Mouse (Mus musculus) intestine, postnatal 0 days (tissue): ENCODE results near the gene Spata33. TPM values are rescaled to one million over a fixed set of nuclear protein-coding genes. Genes with fewer than 3 reads are reported as not detected.
"Not testable (repeated sequence)": the region's sequence is repeated elsewhere in the genome, so short reads cannot be mapped to it uniquely, and the experiment has no call there.

Source experiments
- ATAC-seq: fragments of 200-750 bp; cut with Nextera tagmentation; 2 replicates; pipeline ENCODE4 v1.8.0; 2017; ENCODE audit warnings: mild to moderate bottlenecking, moderate TSS enrichment, moderate library complexity
- H3K27ac ChIP-seq: fragments of 300-500 bp; sonication (generic); 2 replicates; pipeline ENCODE4 v1.5.1; 2014; ENCODE audit warnings: mild to moderate bottlenecking, low read depth, low read length, moderate library complexity
- H3K27me3 ChIP-seq: fragments of 300-500 bp; sonication (generic); replicated peaks from 2 replicates; pipeline ENCODE4 v1.6.1; 2014; ENCODE audit warnings: low read length, mixed read lengths; ENCODE audit not compliant: control insufficient read depth, insufficient read depth
- H3K36me3 ChIP-seq: fragments of 300-500 bp; sonication (generic); 2 replicates; pipeline ENCODE4 v1.6.1; 2014; ENCODE audit warnings: mild to moderate bottlenecking, moderate library complexity; ENCODE audit not compliant: control insufficient read depth, insufficient read depth
- H3K4me1 ChIP-seq: fragments of 300-500 bp; sonication (generic); replicated peaks from 2 replicates; pipeline ENCODE4 v1.6.1; 2014; ENCODE audit warnings: antibody characterized with exemption, low read length, mixed read lengths; ENCODE audit not compliant: control insufficient read depth, insufficient read depth
- H3K4me2 ChIP-seq: fragments of 300-500 bp; sonication (generic); replicated peaks from 2 replicates; pipeline ENCODE4 v1.6.1; 2014; ENCODE audit warnings: low read depth, mild to moderate bottlenecking, moderate library complexity
- H3K4me3 ChIP-seq: fragments of 300-500 bp; sonication (generic); 2 replicates; pipeline ENCODE4 v1.5.1; 2014; ENCODE audit warnings: low read depth, low read length
- H3K9ac ChIP-seq: fragments of 300-500 bp; sonication (generic); 2 replicates; pipeline ENCODE4 v1.6.1; 2014; ENCODE audit warnings: mild to moderate bottlenecking, low read depth, low read length
- H3K9me3 ChIP-seq: fragments of 300-500 bp; sonication (generic); 2 replicates; pipeline ENCODE4 v1.6.1; 2016; ENCODE audit warnings: mixed run types; ENCODE audit not compliant: control insufficient read depth
- CTCF ChIP-seq: sonication (generic); IDR thresholded peaks from 2 replicates; pipeline ENCODE4 v1.5.1; 2016; ENCODE audit warnings: low read depth, mild to moderate bottlenecking, control low read depth, antibody characterized with exemption, moderate library complexity
- WGBS: fragments of 180-500 bp; shearing (Covaris S2); extraction: QIAGEN DNeasy Blood & Tissue Kit; methylation state at CpG from one replicate; pipeline ENCODE4 v1.1.7; 2014; 5-methylcytosine and 5-hydroxymethylcytosine counted together
- polyA plus RNA-seq: library from polyadenylated mRNA; unstranded; fragments of >200 nt; fragmentation: Nextera tagmentation; extraction: Ambion mirVana; gene quantifications from 2 replicates; pipeline ENCODE4 v1.2.1, GENCODE M21; 2015

Spata33 gene
- polyA plus RNA-seq, 1 experiment from 2014 or later, result 1.2 TPM

GRCm38 (mm10) chr8:123255170-123255569 lies 42.5 kb downstream of the Spata33 start:
- Histone ChIP-seq H3K27ac (no peak overlapping the region), H3K9me3 (no peaks in the 10 kb centered on the region), H3K4me1 (0 out of 2 replicates have a peak, but pooled peaks cover 2% of the 10 kb centered on the region), H3K4me3 (peak overlapping the region; percentile 71), H3K27me3 (no peaks in the 10 kb centered on the region), H3K4me2 (peak overlapping the region; percentile 96), H3K36me3 (peaks cover 44% of the 10 kb centered on the region), H3K9ac (peak overlapping the region; percentile 91; the same call in 1 of the 2 replicates)
- peak; percentile 55 for TF ChIP-seq CTCF
- ATAC-seq, result no peak
- WGBS, result 64% methylated on average over 6 of the region's 6 CpGs

- 94% methylated on average over 3 of the region's 3 CpGs for WGBS
- Histone ChIP-seq H3K27ac (no peak overlapping the region), H3K9ac (no peak overlapping the region), H3K4me3 (no peak overlapping the region), H3K36me3 (peaks cover 45% of the 10 kb centered on the region), H3K4me2 (no peak overlapping the region), H3K9me3 (no peaks in the 10 kb centered on the region), H3K27me3 (no peaks in the 10 kb centered on the region), H3K4me1 (0 out of 2 replicates have a peak, but pooled peaks cover 2% of the 10 kb centered on the region)
- no peak for TF ChIP-seq CTCF
- ATAC-seq, result no peak
Measured at GRCm38 (mm10) chr8:123257114-123257513, 44.5 kb downstream of the Spata33 start.

GRCm38 (mm10) chr8:123257593-123257992 lies 45.0 kb downstream of the Spata33 start:
- H3K27me3 ChIP-seq, H3K4me1 ChIP-seq, H3K4me3 ChIP-seq, H3K4me2 ChIP-seq, H3K9ac ChIP-seq, H3K9me3 ChIP-seq, ATAC-seq, H3K27ac ChIP-seq: not testable (repeated sequence)
- WGBS, result 90% methylated on average over 8 of the region's 8 CpGs
- H3K36me3 ChIP-seq, result peaks cover 48% of the 10 kb centered on the region

GRCm38 (mm10) chr8:123267926-123268656 lies 55.5 kb downstream of the Spata33 start:
- Histone ChIP-seq H3K27me3 (no peaks in the 10 kb centered on the region), H3K9ac (no peak overlapping the region), H3K27ac (no peak overlapping the region), H3K36me3 (peaks cover 61% of the 10 kb centered on the region), H3K4me1 (no peaks in the 10 kb centered on the region; the same call in 1 of the 2 replicates), H3K9me3 (no peaks in the 10 kb centered on the region), H3K4me2 (no peak overlapping the region), H3K4me3 (no peak overlapping the region)
- WGBS, result 68% methylated on average over 14 of the region's 14 CpGs
- TF ChIP-seq CTCF, result no peak
- 0 out of 2 replicates have a peak, but pooled peaks have one; percentile 37 for ATAC-seq

GRCm38 (mm10) chr8:123271147-123271546 lies 58.5 kb downstream of the Spata33 start:
- no peaks in the 10 kb centered on the region; the same call in 1 of the 2 replicates for H3K4me1 ChIP-seq
- 75% methylated on average over 10 of the region's 10 CpGs for WGBS
- no peak for ATAC-seq
- no peaks in the 10 kb centered on the region for H3K9me3 ChIP-seq
- no peaks in the 10 kb centered on the region for H3K27me3 ChIP-seq
- H3K4me3 ChIP-seq, result no peak overlapping the region
- H3K4me2 ChIP-seq, result no peak overlapping the region
- H3K36me3 ChIP-seq, result peaks cover 44% of the 10 kb centered on the region
- no peak overlapping the region for H3K27ac ChIP-seq
- H3K9ac ChIP-seq, result no peak overlapping the region
- no peak for TF ChIP-seq CTCF

Other genes with a start within 250 kb of the Spata33 start
- gene Ankrd11, start 170.6 kb upstream of the Spata33 start, polyA plus RNA-seq, result 41.2 and 47.9 TPM in 2 replicates
- 44.7 and 46.1 TPM in 2 replicates for gene Spg7, start 149.9 kb upstream of the Spata33 start, polyA plus RNA-seq
- 948 and 1,014 TPM in 2 replicates for gene Rpl13, start 110.5 kb upstream of the Spata33 start, polyA plus RNA-seq
- gene Cpne7, start 95.5 kb upstream of the Spata33 start, polyA plus RNA-seq, result 0.46 and 0.67 TPM in 2 replicates
- gene Sult5a1, start 54.5 kb upstream of the Spata33 start, polyA plus RNA-seq, result 3.4 and 3.5 TPM in 2 replicates
- gene Dpep1, start 26.6 kb upstream of the Spata33 start, polyA plus RNA-seq, result 30.8 and 32.7 TPM in 2 replicates
- gene Chmp1a, start 69 bp upstream of the Spata33 start, polyA plus RNA-seq, result 203 TPM in 2 replicates
- gene Cdk10, start 12.0 kb downstream of the Spata33 start, polyA plus RNA-seq, result 11.8 and 14.0 TPM in 2 replicates
- 5.0 TPM in 2 replicates for gene Spata2l, start 23.4 kb downstream of the Spata33 start, polyA plus RNA-seq
- gene Zfp276, start 41.4 kb downstream of the Spata33 start, polyA plus RNA-seq, result 7.2 and 7.4 TPM in 2 replicates
- gene Vps9d1, start 41.5 kb downstream of the Spata33 start, polyA plus RNA-seq, result 7.1 and 8.3 TPM in 2 replicates
- 5.3 and 7.8 TPM in 2 replicates for gene Fanca, start 105.7 kb downstream of the Spata33 start, polyA plus RNA-seq
- gene Spire2, start 119.9 kb downstream of the Spata33 start, polyA plus RNA-seq, result 1.8 and 2.5 TPM in 2 replicates
- gene Tcf25, start 160.9 kb downstream of the Spata33 start, polyA plus RNA-seq, result 147 and 178 TPM in 2 replicates
- not detected in 2 replicates for gene Mc1r, start 194.3 kb downstream of the Spata33 start, polyA plus RNA-seq
- 22.5 and 23.9 TPM in 2 replicates for gene Tubb3, start 198.6 kb downstream of the Spata33 start, polyA plus RNA-seq
- 16.6 and 18.4 TPM in 2 replicates for gene Def8, start 210.7 kb downstream of the Spata33 start, polyA plus RNA-seq